Mouse (Mus musculus): ENCODE results near the gene Ube2d1. TPM values are rescaled to one million over a fixed set of nuclear protein-coding genes. Genes with fewer than 3 reads are reported as not detected.

The Ube2d1 gene
- polyA plus RNA-seq, 1 experiment: 26.7 TPM

DNA sequence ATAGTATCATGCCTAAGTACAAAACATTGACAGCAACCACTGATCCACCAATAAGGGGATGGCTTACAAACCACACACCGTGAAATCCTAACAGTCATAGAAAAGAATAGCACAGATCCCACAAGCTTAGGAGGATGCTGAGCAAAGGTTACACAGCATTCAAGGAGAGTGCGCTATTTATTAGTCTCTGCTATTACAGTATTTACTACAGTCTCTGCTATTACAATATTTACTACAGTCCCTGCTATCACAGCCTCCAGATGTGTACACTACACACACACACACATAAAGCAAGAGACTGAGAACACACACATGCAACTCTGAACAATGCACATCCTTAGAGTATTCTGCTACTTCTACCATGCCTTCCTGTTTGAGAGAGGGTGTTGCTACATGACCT, 17.1 kb downstream of the Ube2d1 start:
- no peak overlapping the region for H3K27ac ChIP-seq (ENCODE audit: insufficient read depth, low read depth, low read length)
- no peak overlapping the region for H3K4me3 ChIP-seq (ENCODE audit: insufficient read depth, low read depth, low read length)
- no peaks in the 10 kb centered on the region for H3K27me3 ChIP-seq (replicated peaks; ENCODE audit: control insufficient read depth, insufficient read depth, low read length)
- 83% methylated on average over 2 of the region's 2 CpGs for WGBS
- DNase-seq: no peak
- no peaks in the 10 kb centered on the region for H3K36me3 ChIP-seq (ENCODE audit: control insufficient read depth, insufficient read depth, low read length)
- H3K4me1 ChIP-seq (ENCODE audit: control insufficient read depth, insufficient read depth, low read length): peaks cover under 1% of the 10 kb centered on the region; the same call in 1 of the 2 replicates
- TF ChIP-seq CTCF (conservative IDR thresholded peaks at IDR 0.05; ENCODE audit: insufficient read depth, insufficient read length, low read depth, low read length): no peak
- TF ChIP-seq POLR2A (IDR thresholded peaks at IDR 0.05; ENCODE audit: low read depth, low read length): no peak

DNA sequence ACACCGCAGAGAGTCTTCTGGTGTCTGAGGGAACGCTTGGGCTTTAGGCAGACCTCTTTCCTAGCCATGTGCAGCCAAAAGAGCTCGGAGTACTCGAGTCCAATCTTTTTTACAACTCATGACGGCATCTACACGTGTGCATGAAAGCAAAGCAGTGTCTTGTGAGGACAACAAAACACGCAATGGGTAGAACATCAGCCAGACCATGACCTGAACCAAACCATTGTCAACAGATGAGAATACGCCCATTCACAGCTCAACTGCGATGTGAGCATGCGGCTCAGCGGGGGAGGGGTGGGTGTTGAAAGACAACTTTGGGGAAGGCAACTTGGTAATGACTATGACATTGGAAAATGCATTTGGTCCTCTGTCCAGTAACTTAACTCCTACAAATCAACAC, 17.6 kb downstream of the Ube2d1 start:
- Histone ChIP-seq H3K27me3 (replicated peaks; ENCODE audit: control insufficient read depth, insufficient read depth, low read length) (no peaks in the 10 kb centered on the region), H3K4me3 (ENCODE audit: insufficient read depth, low read depth, low read length) (no peak overlapping the region), H3K4me1 (ENCODE audit: control insufficient read depth, insufficient read depth, low read length) (no peaks in the 10 kb centered on the region), H3K36me3 (ENCODE audit: control insufficient read depth, insufficient read depth, low read length) (no peaks in the 10 kb centered on the region), H3K27ac (ENCODE audit: insufficient read depth, low read depth, low read length) (no peak overlapping the region)
- 80% methylated on average over 11 of the region's 11 CpGs for WGBS
- no peak for DNase-seq
- TF ChIP-seq POLR2A (IDR thresholded peaks at IDR 0.05; ENCODE audit: low read depth, low read length) (no peak), CTCF (conservative IDR thresholded peaks at IDR 0.05; ENCODE audit: insufficient read depth, insufficient read length, low read depth, low read length) (no peak)

DNA sequence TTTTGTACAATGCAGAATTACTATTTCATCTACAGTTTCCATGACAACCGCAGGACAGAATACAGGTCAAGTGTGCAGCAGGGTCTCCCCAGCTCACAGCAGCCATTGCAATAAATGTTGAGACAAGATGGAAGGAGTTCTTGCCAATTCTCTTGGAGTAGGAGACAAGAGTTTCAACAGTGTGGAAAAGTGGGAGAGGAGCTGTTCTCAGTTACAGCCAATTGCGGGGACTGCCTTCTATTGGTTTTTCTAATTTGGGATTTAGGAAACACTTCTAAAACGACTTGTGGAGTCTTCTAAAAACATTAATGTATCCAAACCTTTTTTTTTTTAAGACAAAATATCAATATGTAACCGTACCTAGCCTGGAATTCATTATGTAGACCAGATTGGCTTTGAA, 20.0 kb downstream of the Ube2d1 start:
- peaks cover 5% of the 10 kb centered on the region for H3K4me1 ChIP-seq (ENCODE audit: control insufficient read depth, insufficient read depth, low read length)
- TF ChIP-seq CTCF (conservative IDR thresholded peaks at IDR 0.05; ENCODE audit: insufficient read depth, insufficient read length, low read depth, low read length) (no peak), POLR2A (IDR thresholded peaks at IDR 0.05; ENCODE audit: low read depth, low read length) (no peak)
- no peak overlapping the region for H3K4me3 ChIP-seq (ENCODE audit: insufficient read depth, low read depth, low read length)
- no peak for DNase-seq
- no peaks in the 10 kb centered on the region for H3K27me3 ChIP-seq (replicated peaks; ENCODE audit: control insufficient read depth, insufficient read depth, low read length)
- no peak overlapping the region for H3K27ac ChIP-seq (ENCODE audit: insufficient read depth, low read depth, low read length)
- 88% methylated on average over 4 of the region's 4 CpGs for WGBS
- H3K36me3 ChIP-seq (ENCODE audit: control insufficient read depth, insufficient read depth, low read length): no peaks in the 10 kb centered on the region

DNA sequence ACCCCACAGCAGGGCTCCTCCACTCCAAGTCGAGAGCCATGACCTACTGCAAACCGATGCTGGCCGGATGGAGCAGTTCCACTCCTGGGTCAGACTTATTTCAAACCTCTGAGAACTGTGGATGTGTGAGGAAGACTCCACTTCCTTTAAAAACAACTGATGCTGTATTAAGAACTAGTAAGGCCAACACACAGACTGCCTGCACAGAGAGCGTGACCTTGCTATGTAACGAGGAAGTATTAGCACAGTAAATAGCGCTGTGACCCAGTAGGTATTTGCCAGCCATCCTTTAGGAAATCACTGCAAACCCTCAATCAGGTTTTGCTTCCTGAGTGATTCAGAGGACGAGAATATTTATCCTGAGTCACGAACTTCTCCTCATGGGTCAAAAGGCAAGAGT, 23.4 kb downstream of the Ube2d1 start:
- Histone ChIP-seq H3K27ac (ENCODE audit: insufficient read depth, low read depth, low read length) (no peak overlapping the region), H3K36me3 (ENCODE audit: control insufficient read depth, insufficient read depth, low read length) (no peaks in the 10 kb centered on the region), H3K4me3 (ENCODE audit: insufficient read depth, low read depth, low read length) (no peak overlapping the region), H3K4me1 (ENCODE audit: control insufficient read depth, insufficient read depth, low read length) (peaks cover 5% of the 10 kb centered on the region), H3K27me3 (replicated peaks; ENCODE audit: control insufficient read depth, insufficient read depth, low read length) (no peaks in the 10 kb centered on the region)
- WGBS: 43% methylated on average over 8 of the region's 8 CpGs
- DNase-seq: peak; percentile 12
- TF ChIP-seq POLR2A (IDR thresholded peaks at IDR 0.05; ENCODE audit: low read depth, low read length) (no peak), CTCF (conservative IDR thresholded peaks at IDR 0.05; ENCODE audit: insufficient read depth, insufficient read length, low read depth, low read length) (no peak)

DNA sequence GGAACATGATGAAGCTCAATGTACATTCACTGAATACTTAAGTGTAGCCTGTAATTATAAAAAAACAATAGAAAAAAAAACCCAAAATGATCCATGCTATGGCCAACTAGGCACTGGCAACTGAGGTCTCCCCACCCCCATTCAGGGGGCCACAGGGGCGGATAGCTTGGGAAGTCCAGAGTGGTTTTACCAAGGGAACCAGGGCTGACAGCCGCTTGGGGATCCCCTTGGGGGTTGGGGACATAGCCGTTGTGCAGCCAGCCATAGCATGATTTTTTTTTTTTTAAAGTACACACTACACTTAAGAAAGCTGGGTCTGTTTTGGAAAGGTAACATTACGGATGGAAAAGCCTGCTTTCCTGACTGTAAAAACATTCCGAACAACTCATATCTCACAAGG, 26.1 kb downstream of the Ube2d1 start:
- Histone ChIP-seq H3K4me1 (ENCODE audit: control insufficient read depth, insufficient read depth, low read length) (peaks cover 5% of the 10 kb centered on the region), H3K27me3 (replicated peaks; ENCODE audit: control insufficient read depth, insufficient read depth, low read length) (no peaks in the 10 kb centered on the region), H3K4me3 (ENCODE audit: insufficient read depth, low read depth, low read length) (no peak overlapping the region), H3K36me3 (ENCODE audit: control insufficient read depth, insufficient read depth, low read length) (peaks cover 2% of the 10 kb centered on the region; the same call in 1 of the 2 replicates), H3K27ac (ENCODE audit: insufficient read depth, low read depth, low read length) (no peak overlapping the region)
- TF ChIP-seq CTCF (conservative IDR thresholded peaks at IDR 0.05; ENCODE audit: insufficient read depth, insufficient read length, low read depth, low read length): no peak
- no peak for TF ChIP-seq POLR2A (IDR thresholded peaks at IDR 0.05; ENCODE audit: low read depth, low read length)
- DNase-seq: no peak
- 44% methylated on average over 5 of the region's 5 CpGs for WGBS

DNA sequence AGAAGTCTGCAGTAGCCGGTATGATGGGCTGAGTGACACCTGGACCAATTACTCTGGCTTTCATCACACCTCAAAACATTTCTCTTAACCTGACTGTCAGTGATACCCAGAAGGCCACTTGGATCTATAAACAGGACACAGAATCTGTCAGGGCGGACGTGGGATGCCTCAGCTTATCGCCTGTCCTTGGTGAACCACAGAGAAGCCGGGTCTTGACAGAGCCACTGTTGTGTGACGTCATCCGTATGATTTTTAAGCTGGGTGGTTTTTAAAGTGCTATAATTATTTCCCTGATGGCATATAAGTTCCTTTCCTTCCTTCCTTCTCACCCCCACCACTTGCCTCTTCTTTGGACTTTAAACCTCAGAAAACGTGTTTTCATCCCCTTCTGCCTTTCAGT, 26.5 kb downstream of the Ube2d1 start:
- TF ChIP-seq POLR2A (IDR thresholded peaks at IDR 0.05; ENCODE audit: low read depth, low read length) (no peak), CTCF (conservative IDR thresholded peaks at IDR 0.05; ENCODE audit: insufficient read depth, insufficient read length, low read depth, low read length) (no peak)
- Histone ChIP-seq H3K4me1 (ENCODE audit: control insufficient read depth, insufficient read depth, low read length) (peaks cover 5% of the 10 kb centered on the region), H3K36me3 (ENCODE audit: control insufficient read depth, insufficient read depth, low read length) (peaks cover 2% of the 10 kb centered on the region; the same call in 1 of the 2 replicates), H3K27ac (ENCODE audit: insufficient read depth, low read depth, low read length) (no peak overlapping the region), H3K27me3 (replicated peaks; ENCODE audit: control insufficient read depth, insufficient read depth, low read length) (no peaks in the 10 kb centered on the region), H3K4me3 (ENCODE audit: insufficient read depth, low read depth, low read length) (no peak overlapping the region)
- 64% methylated on average over 8 of the region's 8 CpGs for WGBS
- no peak for DNase-seq

DNA sequence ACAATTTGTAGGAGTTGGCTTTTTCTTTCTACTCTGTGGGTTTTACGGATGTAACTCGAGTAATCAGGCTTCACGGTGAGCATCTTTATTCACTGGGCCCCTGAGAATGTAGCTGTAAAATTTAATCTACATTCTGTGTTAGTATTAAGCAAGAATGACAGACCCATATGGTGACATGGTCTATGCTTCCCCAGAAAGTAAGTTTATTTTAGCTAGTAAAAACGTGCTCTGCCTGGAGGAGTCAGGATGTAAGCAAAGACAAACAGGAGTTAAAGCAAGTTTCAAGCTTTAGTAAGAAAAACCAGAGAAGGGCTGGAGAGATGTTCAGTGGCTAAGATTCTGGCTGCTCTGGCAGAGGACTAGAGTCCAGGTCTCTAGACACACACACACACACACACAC, 31.9 kb downstream of the Ube2d1 start:
- H3K27me3 ChIP-seq (replicated peaks; ENCODE audit: control insufficient read depth, insufficient read depth, low read length): no peaks in the 10 kb centered on the region
- 38% methylated on average over 4 of the region's 4 CpGs for WGBS

More for the DNA sequence above, 31.9 kb downstream of the Ube2d1 start:
- no peaks in the 10 kb centered on the region for H3K4me1 ChIP-seq (ENCODE audit: control insufficient read depth, insufficient read depth, low read length)
- no peak for DNase-seq
- no peak overlapping the region for H3K4me3 ChIP-seq (ENCODE audit: insufficient read depth, low read depth, low read length)
- no peak overlapping the region for H3K27ac ChIP-seq (ENCODE audit: insufficient read depth, low read depth, low read length)
- no peak for TF ChIP-seq CTCF (conservative IDR thresholded peaks at IDR 0.05; ENCODE audit: insufficient read depth, insufficient read length, low read depth, low read length)
- no peak for TF ChIP-seq POLR2A (IDR thresholded peaks at IDR 0.05; ENCODE audit: low read depth, low read length)
- H3K36me3 ChIP-seq (ENCODE audit: control insufficient read depth, insufficient read depth, low read length): peaks cover 2% of the 10 kb centered on the region; the same call in 1 of the 2 replicates
